Mouse (Mus musculus): Measurements from ENCODE around the gene Dennd2c. TPM values are rescaled to one million over a fixed set of nuclear protein-coding genes. Genes with fewer than 3 reads are reported as not detected.
"Not testable (repeated sequence)": the region's sequence is repeated elsewhere in the genome, so short reads cannot be mapped to it uniquely, and the experiment has no call there.

The Dennd2c gene
- polyA plus RNA-seq, 1 experiment from 2014 or later, result 1.5 TPM

GRCm38 (mm10) chr3:103127177-103127576 lies 24.8 kb downstream of the Dennd2c start:
- Histone ChIP-seq H3K36me3 (no peaks in the 10 kb centered on the region), H3K4me3 (no peak overlapping the region), H3K9ac (no peak overlapping the region), H3K9me3 (no peaks in the 10 kb centered on the region), H3K27me3 (peaks cover 21% of the 10 kb centered on the region), H3K4me1 (replicated peaks) (peaks cover 13% of the 10 kb centered on the region), H3K27ac (no peak overlapping the region), H3K4me2 (no peak overlapping the region)
- 7% methylated on average over 2 of the region's 2 CpGs for WGBS
- no peak for ATAC-seq (ENCODE audit: low FRiP score)

- Histone ChIP-seq H3K9ac (no peak overlapping the region), H3K4me2 (no peak overlapping the region), H3K4me3 (no peak overlapping the region), H3K9me3 (no peaks in the 10 kb centered on the region), H3K4me1 (replicated peaks) (peaks cover 13% of the 10 kb centered on the region), H3K36me3 (no peaks in the 10 kb centered on the region), H3K27me3 (peaks cover 21% of the 10 kb centered on the region), H3K27ac (no peak overlapping the region)
- ATAC-seq (ENCODE audit: low FRiP score), result no peak
- WGBS, result 69% methylated on average over 5 of the region's 5 CpGs
Measured at GRCm38 (mm10) chr3:103127721-103128120, 25.3 kb downstream of the Dennd2c start.

GRCm38 (mm10) chr3:103128251-103128650 lies 25.8 kb downstream of the Dennd2c start:
- no peaks in the 10 kb centered on the region for H3K36me3 ChIP-seq
- H3K27me3 ChIP-seq, result peaks cover 21% of the 10 kb centered on the region
- ATAC-seq (ENCODE audit: low FRiP score), result no peak
- H3K9ac ChIP-seq, result no peak overlapping the region
- peaks cover 13% of the 10 kb centered on the region for H3K4me1 ChIP-seq (replicated peaks)
- H3K4me2 ChIP-seq, result no peak overlapping the region
- no peak overlapping the region for H3K27ac ChIP-seq
- no peaks in the 10 kb centered on the region for H3K9me3 ChIP-seq
- H3K4me3 ChIP-seq, result no peak overlapping the region
- WGBS, result 40% methylated on average over 4 of the region's 4 CpGs

- H3K27ac ChIP-seq, result no peak overlapping the region
- ATAC-seq (ENCODE audit: low FRiP score), result no peak
- no peak overlapping the region for H3K9ac ChIP-seq
- H3K36me3 ChIP-seq, result no peaks in the 10 kb centered on the region
- WGBS, result 83% methylated on average over 8 of the region's 8 CpGs
- H3K27me3 ChIP-seq, result peaks cover 21% of the 10 kb centered on the region
- no peaks in the 10 kb centered on the region for H3K9me3 ChIP-seq
- H3K4me3 ChIP-seq, result no peak overlapping the region
- peaks cover 13% of the 10 kb centered on the region for H3K4me1 ChIP-seq (replicated peaks)
- H3K4me2 ChIP-seq, result no peak overlapping the region
Measured at GRCm38 (mm10) chr3:103129367-103130159, 27.2 kb downstream of the Dennd2c start.

- peak; percentile 49; the same call in 1 of the 2 replicates for ATAC-seq (ENCODE audit: low FRiP score)
- H3K4me3 ChIP-seq, result no peak overlapping the region
Measured at GRCm38 (mm10) chr3:103130236-103130751, 27.9 kb downstream of the Dennd2c start.

GRCm38 (mm10) chr3:103133098-103133497 lies 30.7 kb downstream of the Dennd2c start:
- no peak overlapping the region for H3K9ac ChIP-seq
- WGBS, result 95% methylated on average over 10 of the region's 10 CpGs
- no peak for ATAC-seq (ENCODE audit: low FRiP score)
- peaks cover 14% of the 10 kb centered on the region for H3K27me3 ChIP-seq
- no peak overlapping the region for H3K4me2 ChIP-seq
- no peak overlapping the region for H3K4me3 ChIP-seq
- no peaks in the 10 kb centered on the region for H3K9me3 ChIP-seq
- H3K27ac ChIP-seq, result no peak overlapping the region
- H3K36me3 ChIP-seq, result no peaks in the 10 kb centered on the region
- peaks cover 8% of the 10 kb centered on the region for H3K4me1 ChIP-seq (replicated peaks)

More at GRCm38 (mm10) chr3:103130236-103130751, 27.9 kb downstream of the Dennd2c start:
- 40% methylated on average over 6 of the region's 6 CpGs for WGBS
- Histone ChIP-seq H3K9ac (no peak overlapping the region), H3K27ac (peak overlapping the region; percentile 60; the same call in 1 of the 2 replicates), H3K9me3 (no peaks in the 10 kb centered on the region), H3K4me1 (replicated peaks) (peaks cover 13% of the 10 kb centered on the region), H3K36me3 (no peaks in the 10 kb centered on the region), H3K4me2 (no peak overlapping the region), H3K27me3 (peaks cover 18% of the 10 kb centered on the region)

GRCm38 (mm10) chr3:103136414-103137077 lies 34.1 kb downstream of the Dennd2c start:
- ATAC-seq (ENCODE audit: low FRiP score), result no peak
- Histone ChIP-seq H3K36me3 (no peaks in the 10 kb centered on the region), H3K9ac (no peak overlapping the region), H3K27ac (no peak overlapping the region), H3K4me1 (replicated peaks) (no peaks in the 10 kb centered on the region), H3K4me3 (no peak overlapping the region), H3K27me3 (no peaks in the 10 kb centered on the region), H3K9me3 (no peaks in the 10 kb centered on the region), H3K4me2 (no peak overlapping the region)
- WGBS, result 86% methylated on average over 4 of the region's 4 CpGs

- no peak overlapping the region for H3K9ac ChIP-seq
- no peaks in the 10 kb centered on the region for H3K36me3 ChIP-seq
- no peak overlapping the region for H3K4me2 ChIP-seq
- ATAC-seq (ENCODE audit: low FRiP score), result no peak
- H3K4me1 ChIP-seq (replicated peaks), result no peaks in the 10 kb centered on the region
- WGBS, result 82% methylated on average over 8 of the region's 8 CpGs
- no peaks in the 10 kb centered on the region for H3K27me3 ChIP-seq
- H3K27ac ChIP-seq, result no peak overlapping the region
- no peaks in the 10 kb centered on the region for H3K9me3 ChIP-seq
- H3K4me3 ChIP-seq, result no peak overlapping the region
Measured at GRCm38 (mm10) chr3:103139047-103139446, 36.6 kb downstream of the Dennd2c start.

GRCm38 (mm10) chr3:103140095-103140838 lies 37.9 kb downstream of the Dennd2c start:
- H3K9me3 ChIP-seq; H3K4me1 ChIP-seq (replicated peaks); H3K9ac ChIP-seq; H3K27me3 ChIP-seq; H3K4me3 ChIP-seq; ATAC-seq (ENCODE audit: low FRiP score); H3K36me3 ChIP-seq; H3K27ac ChIP-seq; H3K4me2 ChIP-seq: not testable (repeated sequence)
- 76% methylated on average over 11 of the region's 11 CpGs for whole genome bisulfite sequencing

- Histone ChIP-seq H3K4me2 (no peak overlapping the region), H3K4me1 (replicated peaks) (peaks cover under 1% of the 10 kb centered on the region), H3K9ac (no peak overlapping the region), H3K36me3 (no peaks in the 10 kb centered on the region), H3K27me3 (no peaks in the 10 kb centered on the region), H3K9me3 (no peaks in the 10 kb centered on the region), H3K4me3 (no peak overlapping the region), H3K27ac (no peak overlapping the region)
- no peak for ATAC-seq (ENCODE audit: low FRiP score)
- WGBS, result 90% methylated on average over 11 of the region's 11 CpGs
Measured at GRCm38 (mm10) chr3:103141287-103141686, 38.9 kb downstream of the Dennd2c start.

GRCm38 (mm10) chr3:103142366-103142765 lies 40.0 kb downstream of the Dennd2c start:
- Histone ChIP-seq H3K36me3 (no peaks in the 10 kb centered on the region), H3K27ac (no peak overlapping the region), H3K4me1 (replicated peaks) (peaks cover 5% of the 10 kb centered on the region), H3K9me3 (no peaks in the 10 kb centered on the region), H3K9ac (no peak overlapping the region), H3K4me2 (no peak overlapping the region), H3K4me3 (no peak overlapping the region), H3K27me3 (no peaks in the 10 kb centered on the region)
- ATAC-seq (ENCODE audit: low FRiP score), result no peak
- WGBS, result 88% methylated on average over 10 of the region's 10 CpGs

- WGBS, result 78% methylated on average over 2 of the region's 2 CpGs
Measured at GRCm38 (mm10) chr3:103145336-103145735, 42.9 kb downstream of the Dennd2c start.

More at GRCm38 (mm10) chr3:103145336-103145735, 42.9 kb downstream of the Dennd2c start:
- Histone ChIP-seq H3K4me2 (no peak overlapping the region), H3K27me3 (no peaks in the 10 kb centered on the region), H3K4me1 (replicated peaks) (peaks cover 5% of the 10 kb centered on the region), H3K9ac (no peak overlapping the region), H3K9me3 (no peaks in the 10 kb centered on the region), H3K27ac (no peak overlapping the region), H3K4me3 (no peak overlapping the region), H3K36me3 (no peaks in the 10 kb centered on the region)
- ATAC-seq (ENCODE audit: low FRiP score), result no peak

All from hindbrain, embryonic 13.5 days (tissue).